Mouse (Mus musculus) spleen, adult 18-20 months (tissue): ENCODE measurements around the gene 4933405L10Rik.

Experiments used
- DNase-seq, 2 experiments: peaks; one replicate each; pipeline ENCODE4 v3.0.0; 2022; ENCODE audit warnings: mixed read lengths in 2 of 2

4933405L10Rik gene

GRCm38 (mm10) chr8:105707498-105708403 lies at the start of gene 4933405L10Rik, which contains the start of gene Enkd1:
Gene 4933405L10Rik, plus strand, starts transcription at chr8:105707655.
Gene Enkd1, minus strand, starts transcription at chr8:105708210.
- DNase-seq = peak; percentile 64 to 74

- DNase-seq = no peak
These were observed 46.3 kb upstream of the 4933405L10Rik start for GRCm38 (mm10) chr8:105661167-105661566.

GRCm38 (mm10) chr8:105677891-105678290 lies 29.6 kb upstream of the 4933405L10Rik start:
- no peak for DNase-seq

GRCm38 (mm10) chr8:105685325-105685724 lies 22.1 kb upstream of the 4933405L10Rik start:
- DNase-seq = no peak

DNA sequence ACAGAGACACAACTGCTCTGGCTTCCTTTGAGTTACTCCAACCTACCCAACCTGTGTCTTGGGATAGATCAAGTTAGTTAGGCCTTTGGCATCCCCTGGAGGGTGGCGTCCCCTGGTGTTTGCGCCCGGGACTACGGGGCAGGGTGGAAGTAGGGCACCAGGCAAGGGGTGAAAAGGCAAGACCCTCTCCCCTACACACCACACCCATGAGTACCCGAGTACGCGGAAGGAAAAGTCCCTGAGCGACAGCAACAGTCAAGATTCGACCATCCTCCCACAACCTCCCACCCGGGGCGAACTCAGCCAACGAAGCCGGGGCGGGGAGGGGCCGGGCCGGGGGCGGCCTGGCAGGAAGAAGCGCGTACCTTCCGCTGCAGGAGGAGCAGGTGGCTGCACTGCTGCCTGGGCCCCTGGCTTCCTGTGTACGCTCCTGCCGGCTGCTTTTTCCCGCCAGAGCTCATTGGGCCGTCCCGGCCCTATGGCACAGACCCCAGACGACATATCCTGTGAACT lies 21.6 kb upstream of the 4933405L10Rik start, which contains the start of gene Carmil2:
Carmil2 (plus strand) TSS at position 479 of the 513 bp plus-strand sequence.
- peak; percentile 79 to 91 for DNase-seq

GRCm38 (mm10) chr8:105686551-105686950 lies 20.9 kb upstream of the 4933405L10Rik start:
- no peak for DNase-seq

DNA sequence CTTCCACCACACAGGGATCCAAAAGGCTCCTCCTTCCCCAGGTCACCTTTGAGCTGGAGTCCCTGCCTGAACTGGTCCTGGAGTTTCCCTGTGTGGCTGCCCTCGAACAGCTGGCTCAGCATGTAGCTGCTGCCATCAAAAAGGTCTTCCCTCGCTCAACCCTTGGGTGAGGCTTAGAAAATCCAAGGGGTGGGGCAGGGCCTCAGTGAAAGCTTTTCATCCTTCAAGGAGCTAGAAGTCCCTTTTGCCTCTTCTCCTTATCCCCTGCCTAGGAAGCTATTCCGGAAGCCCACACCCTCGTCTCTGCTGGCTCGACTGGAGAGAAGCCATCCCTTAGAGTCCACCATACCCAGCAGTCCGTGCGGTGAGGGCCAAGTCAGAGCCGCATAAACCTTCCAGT lies 19.9 kb upstream of the 4933405L10Rik start:
- DNase-seq = no peak

GRCm38 (mm10) chr8:105688242-105688752 lies 19.2 kb upstream of the 4933405L10Rik start:
- no peak for DNase-seq

- no peak for DNase-seq
These were observed 18.0 kb upstream of the 4933405L10Rik start for GRCm38 (mm10) chr8:105689256-105689982.

DNA sequence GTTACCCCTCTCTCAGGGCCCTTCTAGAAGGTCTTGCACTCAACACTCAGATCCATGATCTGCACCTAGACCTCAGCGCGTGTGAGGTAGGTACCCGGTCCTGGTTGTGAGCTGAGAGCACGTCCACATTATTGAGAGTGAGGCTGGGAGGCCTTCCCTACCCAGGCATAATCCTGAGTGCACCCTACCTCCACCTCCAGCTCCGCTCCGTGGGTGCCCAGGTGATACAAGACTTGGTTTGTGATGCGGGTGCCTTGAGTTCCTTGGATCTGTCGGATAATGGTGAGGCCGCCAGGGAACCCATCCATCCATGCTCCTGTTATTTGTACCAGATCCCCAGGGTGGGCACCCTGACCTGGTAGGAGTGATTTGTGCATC lies 17.5 kb upstream of the 4933405L10Rik start:
- no peak for DNase-seq

DNA sequence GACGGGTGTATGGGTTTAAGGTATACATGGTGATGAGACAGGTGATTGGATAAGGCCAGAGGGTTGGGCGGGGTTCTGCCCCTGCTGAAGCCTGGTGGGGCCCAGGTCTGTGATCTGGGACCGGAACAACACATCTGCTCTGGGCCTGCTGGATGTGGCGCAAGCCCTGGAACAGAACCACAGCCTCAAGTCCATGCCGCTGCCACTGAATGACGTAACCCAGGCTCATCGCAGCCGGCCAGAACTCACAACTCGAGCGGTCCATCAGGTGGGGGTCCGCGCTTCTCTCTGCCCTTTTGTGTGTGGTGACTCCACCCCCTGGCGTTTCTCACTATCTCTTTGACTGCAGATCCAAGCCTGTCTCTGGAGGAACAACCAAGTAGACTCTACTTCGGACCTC lies 16.5 kb upstream of the 4933405L10Rik start:
- no peak for DNase-seq

GRCm38 (mm10) chr8:105692449-105693182 lies 14.8 kb upstream of the 4933405L10Rik start:
- no peak for DNase-seq

GRCm38 (mm10) chr8:105693648-105694047 lies 13.8 kb upstream of the 4933405L10Rik start:
- no peak for DNase-seq

DNA sequence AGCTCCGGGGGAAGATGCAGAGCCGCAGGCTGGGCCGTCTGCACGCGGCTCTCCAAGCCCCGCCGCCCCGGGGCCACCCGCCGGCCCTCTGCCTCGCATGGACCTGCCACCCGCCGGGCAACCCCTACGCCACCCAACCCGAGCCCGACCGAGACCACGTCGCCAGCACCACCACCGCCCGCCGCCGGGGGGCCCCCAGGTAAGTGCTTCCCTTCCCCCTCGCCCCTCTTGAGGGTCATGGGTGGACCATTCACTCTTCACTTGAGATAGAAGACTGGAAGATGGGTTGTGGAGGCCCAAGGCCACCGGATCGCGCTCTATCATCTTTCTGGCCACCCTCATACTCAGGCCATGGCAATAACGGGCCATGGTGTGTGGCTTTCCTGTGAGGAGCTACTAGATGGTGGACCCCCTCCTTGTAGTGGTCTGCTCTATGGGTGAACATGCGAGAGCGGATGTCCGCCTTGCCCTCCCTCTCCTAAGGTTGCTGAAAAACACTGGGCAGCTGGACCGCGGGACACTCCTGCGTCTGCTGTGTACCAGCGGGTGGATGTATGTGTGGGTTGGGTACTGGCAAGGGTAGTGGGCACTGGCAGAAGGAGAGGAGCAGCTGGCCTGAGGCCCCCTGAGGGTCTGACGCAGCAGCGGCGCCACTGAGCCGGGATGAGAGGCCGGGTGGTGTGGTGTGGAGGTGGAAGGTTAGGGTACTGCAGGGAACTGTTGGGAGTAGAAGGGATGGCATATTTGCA lies 13.2 kb upstream of the 4933405L10Rik start:
- DNase-seq = no peak

GRCm38 (mm10) chr8:105695080-105695780 lies 12.2 kb upstream of the 4933405L10Rik start:
- no peak for DNase-seq

DNA sequence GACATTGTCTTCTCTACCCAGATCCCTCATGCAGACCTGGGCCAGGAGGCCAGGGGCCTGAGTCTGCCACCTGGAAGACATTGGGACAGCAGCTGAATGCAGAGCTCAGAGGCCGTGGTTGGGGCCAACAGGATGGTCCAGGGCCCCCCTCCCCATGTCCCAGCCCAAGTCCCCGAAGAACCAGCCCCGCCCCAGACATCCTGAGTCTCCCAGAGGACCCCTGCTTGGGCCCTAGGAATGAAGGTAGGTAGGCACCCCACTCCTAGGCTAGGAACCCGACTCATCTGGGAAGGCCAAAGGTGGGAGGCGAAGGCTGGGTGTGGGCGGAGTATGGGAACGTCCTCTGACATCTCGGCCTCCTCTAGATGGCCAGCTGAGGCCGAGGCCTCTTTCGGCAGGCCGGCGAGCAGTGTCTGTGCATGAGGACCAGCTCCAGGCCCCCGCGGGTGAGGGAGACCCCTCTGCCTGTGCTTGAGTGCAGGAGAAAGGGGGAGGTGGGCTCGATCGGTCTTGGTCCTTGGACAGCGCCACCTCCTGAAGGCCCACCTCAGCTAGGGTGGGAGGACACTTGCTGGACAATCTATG lies 10.2 kb upstream of the 4933405L10Rik start:
- no peak for DNase-seq

DNA sequence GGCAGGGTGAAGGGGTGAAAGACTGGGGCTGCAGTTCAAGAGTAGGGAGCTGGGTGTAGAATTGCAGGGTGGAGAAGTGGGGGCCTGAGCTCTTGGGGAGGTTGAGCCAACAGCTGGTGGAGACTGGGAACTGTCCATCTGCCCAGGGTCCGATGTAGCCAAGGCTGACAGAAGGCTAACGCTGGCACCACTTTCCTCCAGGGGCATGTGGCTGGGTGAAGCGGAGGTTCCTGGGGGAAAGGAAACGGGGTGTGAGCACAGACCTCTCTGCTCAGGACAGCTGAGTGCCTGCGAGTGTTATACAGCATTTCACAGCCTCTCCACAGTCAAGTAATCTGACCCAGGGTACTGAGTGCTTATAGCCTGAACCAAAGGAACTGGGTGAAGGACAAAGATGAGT lies 8.7 kb upstream of the 4933405L10Rik start:
- no peak for DNase-seq

DNA sequence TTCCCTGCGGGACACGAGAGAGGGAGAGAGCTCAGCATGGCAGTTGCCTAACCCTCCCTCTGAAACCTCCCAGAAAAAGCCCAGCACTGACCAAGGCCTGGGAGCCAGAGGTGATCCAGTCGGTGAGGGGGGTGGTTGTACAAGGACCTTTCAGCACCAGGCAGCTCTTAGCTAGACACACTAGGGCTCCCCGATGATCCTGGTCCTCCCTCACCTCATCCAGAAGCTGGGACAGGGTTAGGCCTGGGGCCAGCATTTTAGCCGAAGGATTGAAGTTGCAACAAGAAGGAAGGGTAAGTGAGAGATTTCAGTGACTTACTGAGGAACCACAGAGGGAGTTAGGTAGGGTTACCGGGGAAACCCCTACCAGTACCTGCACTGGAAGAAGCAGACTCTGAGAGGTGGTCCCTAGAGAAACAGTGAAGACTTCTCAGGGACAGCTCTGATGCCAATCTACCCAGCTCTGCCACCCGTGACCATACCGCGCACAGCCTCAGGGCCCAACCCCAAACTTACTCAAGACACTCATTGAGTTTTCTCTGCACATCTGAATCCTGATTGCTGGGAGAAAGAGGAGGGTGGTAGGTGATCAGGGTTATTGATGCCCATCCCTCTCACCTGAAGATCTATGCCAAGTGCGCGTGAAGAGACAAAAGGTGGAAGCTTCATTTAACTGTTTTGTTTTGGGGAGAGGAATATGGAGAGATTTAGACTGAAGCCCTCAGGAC lies 7.8 kb upstream of the 4933405L10Rik start:
- DNase-seq = no peak

GRCm38 (mm10) chr8:105700566-105700965 lies 6.9 kb upstream of the 4933405L10Rik start:
- DNase-seq = peak in 1 of 2 experiments; percentile 66
